Comparison of ENCODE assay signal across 8 mouse cellular contexts in the genomic region with DNA sequence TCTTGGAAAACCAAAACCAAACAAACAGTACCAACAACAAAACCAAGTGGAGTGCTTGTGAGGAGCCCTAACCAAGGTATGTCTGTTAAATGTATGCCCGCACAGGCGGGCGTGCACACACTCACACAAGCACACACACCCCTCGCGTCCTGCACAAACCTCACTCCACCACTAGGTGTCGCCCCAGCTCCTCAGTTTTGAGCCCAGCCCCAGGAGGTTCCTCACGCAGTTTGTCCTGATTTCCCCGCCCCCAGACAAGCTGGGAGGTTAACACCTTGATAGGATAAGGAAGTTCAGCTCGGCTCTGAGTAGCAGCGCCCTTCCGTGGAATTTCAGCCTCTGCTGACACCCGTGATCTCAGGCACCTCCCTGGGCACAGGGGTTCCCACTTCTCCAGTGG. TPM values are rescaled to one million over a fixed set of nuclear protein-coding genes. Genes with fewer than 3 reads are reported as not detected.
A peak's percentile ranks its signal among the peaks of the same experiment; 100 is the strongest.
DNase-seq lines count a peak whose midpoint lies in the region; ATAC-seq and TF ChIP-seq lines count a peak whose summit lies in the region.

No protein-coding gene starts in this region.

- H3K4me2 ChIP-seq in embryonic facial prominence, embryonic 15.5 days (replicated peaks), result peak overlapping the region; percentile 43
- H3K4me2 ChIP-seq in kidney, embryonic 14.5 days (replicated peaks; ENCODE audit: low read depth, low read length), result peak overlapping the region; percentile 19; the same call in 1 of the 2 replicates
- H3K4me2 ChIP-seq in limb, embryonic 14.5 days (replicated peaks; ENCODE audit: low read depth, low read length, severe bottlenecking), result peak overlapping the region; percentile 35; the same call in 1 of the 2 replicates

- H3K9ac ChIP-seq in embryonic facial prominence, embryonic 15.5 days, result no peak overlapping the region
- no peak overlapping the region for H3K9ac ChIP-seq in kidney, embryonic 14.5 days (ENCODE audit: low read depth, low read length)
- no peak overlapping the region for H3K9ac ChIP-seq in limb, embryonic 14.5 days (ENCODE audit: low read depth, low read length, severe bottlenecking)

- no peaks in the 10 kb centered on the region for H3K9me3 ChIP-seq in embryonic facial prominence, embryonic 15.5 days (replicated peaks)
- H3K9me3 ChIP-seq in kidney, embryonic 14.5 days (ENCODE audit: control insufficient read depth, low read length), result no peaks in the 10 kb centered on the region
- H3K9me3 ChIP-seq in limb, embryonic 14.5 days (ENCODE audit: control insufficient read depth, low read length), result 0 out of 2 replicates have a peak, but pooled peaks cover 3% of the 10 kb centered on the region

- peak; percentile 77 for DNase-seq in B cell, adult 2 months
- peak; percentile 57 to 65 for DNase-seq in adrenal gland, postnatal 4 days (ENCODE audit: low spot score in 2 of 2)
- peak; percentile 81 for DNase-seq in heart, adult 8-10 months (ENCODE audit: low spot score)
- DNase-seq in limb, embryonic 14.5 days (ENCODE audit: low spot score), result peak; percentile 63
- peak; percentile 41 to 49 for DNase-seq in spleen, postnatal 36 days (ENCODE audit: low spot score in 2 of 2)

- no peak for TF ChIP-seq POLR2A in limb, embryonic 14.5 days (IDR thresholded peaks at IDR 0.05; ENCODE audit: borderline replicate concordance, extremely low read depth, insufficient read depth, insufficient read length)

- no peak overlapping the region for H3K27ac ChIP-seq in embryonic facial prominence, embryonic 15.5 days (replicated peaks)
- H3K27ac ChIP-seq in kidney, embryonic 14.5 days (ENCODE audit: low read depth, low read length), result no peak overlapping the region
- no peak overlapping the region for H3K27ac ChIP-seq in limb, embryonic 14.5 days (replicated peaks; ENCODE audit: low read depth, low read length)

- peak overlapping the region; percentile 24 for H3K4me3 ChIP-seq in embryonic facial prominence, embryonic 15.5 days (replicated peaks)
- no peak overlapping the region for H3K4me3 ChIP-seq in kidney, embryonic 14.5 days (ENCODE audit: low read length)
- H3K4me3 ChIP-seq in limb, embryonic 14.5 days (replicated peaks; ENCODE audit: low read length), result 0 out of 2 replicates have a peak overlapping the region, but pooled peaks have one; percentile 2

- peaks cover 23% of the 10 kb centered on the region for H3K27me3 ChIP-seq in embryonic facial prominence, embryonic 15.5 days
- H3K27me3 ChIP-seq in kidney, embryonic 14.5 days (ENCODE audit: control insufficient read depth, insufficient read depth, low read length), result peaks cover 21% of the 10 kb centered on the region
- peaks cover 24% of the 10 kb centered on the region for H3K27me3 ChIP-seq in limb, embryonic 14.5 days (ENCODE audit: control insufficient read depth, insufficient read depth, low read length)

- WGBS in embryonic facial prominence, embryonic 15.5 days, result under 1% methylated on average over 12 of the region's 12 CpGs
- 2% methylated on average over 12 of the region's 12 CpGs for WGBS in kidney, embryonic 14.5 days
- WGBS in limb, embryonic 14.5 days, result 4% methylated on average over 12 of the region's 12 CpGs

- peak; percentile 78 for ATAC-seq in embryonic facial prominence, embryonic 15.5 days (ENCODE audit: insufficient number of reproducible peaks, low FRiP score, low TSS enrichment, low read depth)
- ATAC-seq in kidney, embryonic 14.5 days (ENCODE audit: low FRiP score, low TSS enrichment), result peak; percentile 84
- ATAC-seq in limb, embryonic 14.5 days (ENCODE audit: low FRiP score, low read depth), result peak; percentile 81
- ATAC-seq in monocyte, adult 5-6 weeks (replicated peaks; ENCODE audit: insufficient number of reproducible peaks, low FRiP score, low TSS enrichment, poor library complexity, severe bottlenecking), result peak; percentile 59

- H3K36me3 ChIP-seq in embryonic facial prominence, embryonic 15.5 days, result no peaks in the 10 kb centered on the region
- no peaks in the 10 kb centered on the region for H3K36me3 ChIP-seq in kidney, embryonic 14.5 days (ENCODE audit: control insufficient read depth, insufficient read depth, low read length)
- no peaks in the 10 kb centered on the region for H3K36me3 ChIP-seq in limb, embryonic 14.5 days (ENCODE audit: control insufficient read depth, insufficient read depth, low read length)

- peaks cover 11% of the 10 kb centered on the region; the same call in 1 of the 2 replicates for H3K4me1 ChIP-seq in embryonic facial prominence, embryonic 15.5 days
- H3K4me1 ChIP-seq in kidney, embryonic 14.5 days (ENCODE audit: control insufficient read depth, insufficient read depth, low read length), result no peaks in the 10 kb centered on the region
- H3K4me1 ChIP-seq in limb, embryonic 14.5 days (ENCODE audit: control insufficient read depth, insufficient read depth, low read length), result 0 out of 2 replicates have a peak, but pooled peaks cover 4% of the 10 kb centered on the region

RNA-seq across cellular contexts. Expression of gene Olfm2, which starts 5.7 kb away (rescaled TPM):
- total RNA-seq in adrenal gland, postnatal 4 days (2021), result 1 to 10 TPM; 6.5 to 8.5 TPM
- 13.4 and 13.8 TPM in 2 replicates for polyA plus RNA-seq in embryonic facial prominence, embryonic 15.5 days (2015; fragmentation: Nextera tagmentation; extraction: Ambion mirVana)
- under 1 TPM in 3 of 4 experiments, not detected in 1; 0.16 to 0.22 (median 0.22) TPM for total RNA-seq in heart, adult 8-10 months (2022)
- polyA plus RNA-seq in kidney, embryonic 14.5 days (2014; fragmentation: Nextera tagmentation; extraction: Ambion mirVana), result 4.1 and 5.1 TPM in 2 replicates
- polyA plus RNA-seq in limb, embryonic 14.5 days (2012; rRNA removed), result 6.9 and 8.8 TPM in 2 replicates
- polyA plus RNA-seq in limb, embryonic 14.5 days (2014; fragmentation: Nextera tagmentation; extraction: Ambion mirVana), result 4.8 and 6.5 TPM in 2 replicates
- total RNA-seq in monocyte, adult 5-6 weeks (2017), result not detected in 3 replicates
